11 mouse cellular contexts compared by ENCODE assay signal in the genomic region with DNA sequence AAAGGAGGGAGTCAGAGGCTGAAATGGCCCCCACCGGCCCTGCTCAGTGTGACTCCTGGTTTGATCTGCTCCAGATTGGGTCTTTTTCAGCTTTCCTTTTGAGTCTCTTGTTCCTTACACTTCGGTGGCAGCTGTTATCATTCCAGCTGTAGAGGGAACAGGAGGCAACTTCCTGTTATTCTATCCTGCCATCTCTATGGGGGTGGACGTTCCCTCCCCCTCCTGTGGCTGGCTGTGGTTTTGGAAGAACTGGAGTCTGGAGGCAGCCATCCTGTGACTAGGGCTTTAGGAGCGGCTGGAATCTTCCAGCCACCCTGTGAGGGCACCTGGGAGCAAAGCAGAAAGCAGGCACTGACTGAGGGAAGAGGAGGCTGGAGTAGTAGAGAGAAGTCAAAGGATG. TPM values are rescaled to one million over a fixed set of nuclear protein-coding genes. Genes with fewer than 3 reads are reported as not detected.
DNase-seq lines count a peak whose midpoint lies in the region; ATAC-seq lines count a peak whose summit lies in the region.
"Had no signal": no experiment of that assay in that cellular context is flagged by ENCODE, and none has a peak within 500 bp of the region (broad histone marks: within the 10 kb centered on the region; RNA-seq: fewer than 3 reads in every experiment).

No protein-coding gene starts in this region.

- H3K27ac ChIP-seq in hindbrain, embryonic 11.5 days (ENCODE audit: low read depth, low read length), result no peak overlapping the region
- H3K27ac ChIP-seq in hindbrain, embryonic 13.5 days, result no peak overlapping the region
- H3K27ac ChIP-seq in embryonic facial prominence, embryonic 11.5 days (replicated peaks; ENCODE audit: low read depth, low read length), result no peak overlapping the region
- H3K27ac ChIP-seq: midbrain, embryonic 10.5 days had no signal

- peak; percentile 8 for DNase-seq in hindbrain, embryonic 11.5 days (ENCODE audit: low spot score)
- peak; percentile 67 for DNase-seq in Muller cell, postnatal 12 days (ENCODE audit: inconsistent ontology term)
- DNase-seq in embryonic facial prominence, embryonic 11.5 days (ENCODE audit: low spot score), result peak; percentile 26
- peak; percentile 43 to 53 for DNase-seq in kidney, postnatal 36 days
- DNase-seq in left cerebral cortex, postnatal 4 days, result no peak
- no peak for DNase-seq in testis, postnatal 14 days (ENCODE audit: low spot score)
- no peak for DNase-seq in left cerebral cortex, adult 9 months (ENCODE audit: low spot score in 2 of 2)
- DNase-seq: thymus, adult 2 months had no signal

- H3K36me3 ChIP-seq in hindbrain, embryonic 11.5 days (ENCODE audit: control insufficient read depth, insufficient read depth, low read length), result no peaks in the 10 kb centered on the region
- H3K36me3 ChIP-seq in hindbrain, embryonic 13.5 days, result no peaks in the 10 kb centered on the region
- H3K36me3 ChIP-seq in embryonic facial prominence, embryonic 11.5 days (replicated peaks; ENCODE audit: control insufficient read depth, insufficient read depth, low read depth, low read length), result no peaks in the 10 kb centered on the region
- H3K36me3 ChIP-seq: midbrain, embryonic 10.5 days had no signal

- H3K27me3 ChIP-seq in hindbrain, embryonic 11.5 days (ENCODE audit: control insufficient read depth, insufficient read depth, low read length), result no peaks in the 10 kb centered on the region; the same call in 1 of the 2 replicates
- H3K27me3 ChIP-seq in hindbrain, embryonic 13.5 days, result peaks cover 11% of the 10 kb centered on the region
- H3K27me3 ChIP-seq in embryonic facial prominence, embryonic 11.5 days (ENCODE audit: control insufficient read depth, insufficient read depth, low read length), result no peaks in the 10 kb centered on the region

- no peaks in the 10 kb centered on the region for H3K9me3 ChIP-seq in hindbrain, embryonic 11.5 days (ENCODE audit: control insufficient read depth, low read length)
- no peaks in the 10 kb centered on the region for H3K9me3 ChIP-seq in hindbrain, embryonic 13.5 days
- H3K9me3 ChIP-seq in embryonic facial prominence, embryonic 11.5 days (replicated peaks; ENCODE audit: control insufficient read depth, low read length), result no peaks in the 10 kb centered on the region
- H3K9me3 ChIP-seq: midbrain, embryonic 10.5 days had no signal

- H3K4me3 ChIP-seq in hindbrain, embryonic 11.5 days (ENCODE audit: low read depth, low read length), result no peak overlapping the region
- H3K4me3 ChIP-seq in hindbrain, embryonic 13.5 days, result no peak overlapping the region
- no peak overlapping the region for H3K4me3 ChIP-seq in embryonic facial prominence, embryonic 11.5 days (ENCODE audit: low read depth, low read length)
- H3K4me3 ChIP-seq: midbrain, embryonic 10.5 days had no signal

- 41% methylated on average over 4 of the region's 4 CpGs for WGBS in hindbrain, embryonic 11.5 days
- 47% methylated on average over 4 of the region's 4 CpGs for WGBS in hindbrain, embryonic 13.5 days
- 22% methylated on average over 4 of the region's 4 CpGs for WGBS in embryonic facial prominence, embryonic 11.5 days

- no peak for ATAC-seq in hindbrain, embryonic 11.5 days (ENCODE audit: low FRiP score)
- ATAC-seq in hindbrain, embryonic 13.5 days (ENCODE audit: low FRiP score), result no peak
- no peak for ATAC-seq in embryonic facial prominence, embryonic 11.5 days (replicated peaks; ENCODE audit: insufficient number of reproducible peaks, low FRiP score, low TSS enrichment, low read depth)

- intact Hi-C loops in left cerebral cortex, postnatal 4 days (cut with DNase I), result no loop called here

- no peak overlapping the region for H3K9ac ChIP-seq in hindbrain, embryonic 11.5 days (ENCODE audit: low read depth, low read length)
- H3K9ac ChIP-seq in hindbrain, embryonic 13.5 days, result no peak overlapping the region
- H3K9ac ChIP-seq in embryonic facial prominence, embryonic 11.5 days (replicated peaks; ENCODE audit: low read length), result no peak overlapping the region

- H3K4me2 ChIP-seq in hindbrain, embryonic 11.5 days (replicated peaks; ENCODE audit: low read depth, low read length), result no peak overlapping the region
- no peak overlapping the region for H3K4me2 ChIP-seq in hindbrain, embryonic 13.5 days
- no peak overlapping the region for H3K4me2 ChIP-seq in embryonic facial prominence, embryonic 11.5 days (ENCODE audit: low read depth, low read length)

- H3K4me1 ChIP-seq in hindbrain, embryonic 11.5 days (replicated peaks; ENCODE audit: control insufficient read depth, insufficient read depth, low read length), result no peaks in the 10 kb centered on the region; the same call in 1 of the 2 replicates
- peaks cover 20% of the 10 kb centered on the region; the same call in 1 of the 2 replicates for H3K4me1 ChIP-seq in hindbrain, embryonic 13.5 days (replicated peaks)
- H3K4me1 ChIP-seq in embryonic facial prominence, embryonic 11.5 days (ENCODE audit: control insufficient read depth, insufficient read depth, low read length), result peaks cover 3% of the 10 kb centered on the region; the same call in 1 of the 2 replicates

RNA-seq across cellular contexts. Expression of a gene that starts 3.4 kb away (rescaled TPM):
- 29.0 and 36.1 TPM in 2 replicates for polyA plus RNA-seq in hindbrain, embryonic 11.5 days (2014; fragmentation: Nextera tagmentation; extraction: Ambion mirVana)
- 14.7 and 16.9 TPM in 2 replicates for polyA plus RNA-seq in hindbrain, embryonic 13.5 days (2015; fragmentation: Nextera tagmentation; extraction: Ambion mirVana)
- polyA plus RNA-seq in embryonic facial prominence, embryonic 11.5 days (2014; fragmentation: Nextera tagmentation; extraction: Ambion mirVana), result 43.7 and 45.7 TPM in 2 replicates
- total RNA-seq in left cerebral cortex, postnatal 4 days (2021), result 100 to 1,000 TPM; 106 to 114 TPM

RNA-seq across cellular contexts. Expression of a gene that starts 34.9 kb away (rescaled TPM):
- not detected in 2 replicates for polyA plus RNA-seq in hindbrain, embryonic 11.5 days (2014; fragmentation: Nextera tagmentation; extraction: Ambion mirVana)
- not detected in 2 replicates for polyA plus RNA-seq in hindbrain, embryonic 13.5 days (2015; fragmentation: Nextera tagmentation; extraction: Ambion mirVana)
- not detected in 2 replicates for polyA plus RNA-seq in embryonic facial prominence, embryonic 11.5 days (2014; fragmentation: Nextera tagmentation; extraction: Ambion mirVana)
- not detected for total RNA-seq in left cerebral cortex, postnatal 4 days (2021)
- total RNA-seq: ES-E14 had no signal
- polyA plus RNA-seq: midbrain, embryonic 10.5 days; thymus, adult 2 months had no signal

Comparison
In these comparisons a context has a peak if more than half of its experiments do, and no peak if none do; other contexts are left out.
1. DNase-seq: peak in hindbrain, embryonic 11.5 days (single experiment), Muller cell, postnatal 12 days (single experiment), embryonic facial prominence, embryonic 11.5 days (single experiment) and kidney, postnatal 36 days (2 of 2); none in left cerebral cortex, postnatal 4 days (single experiment), testis, postnatal 14 days (single experiment) and left cerebral cortex, adult 9 months (0 of 2).